Mouse (Mus musculus): Measurements from ENCODE around the gene Ctu1.
"Not testable (repeated sequence)": the region's sequence is repeated elsewhere in the genome, so short reads cannot be mapped to it uniquely, and the experiment has no call there.

Gene Ctu1

GRCm38 (mm10) chr7:43680960-43681359 lies 9.1 kb downstream of the Ctu1 start:
- in situ Hi-C loops (cut with MboI): no loop called here

GRCm38 (mm10) chr7:43682511-43682910 lies 10.7 kb downstream of the Ctu1 start:
- in situ Hi-C loops (cut with MboI): not testable (repeated sequence)

DNA sequence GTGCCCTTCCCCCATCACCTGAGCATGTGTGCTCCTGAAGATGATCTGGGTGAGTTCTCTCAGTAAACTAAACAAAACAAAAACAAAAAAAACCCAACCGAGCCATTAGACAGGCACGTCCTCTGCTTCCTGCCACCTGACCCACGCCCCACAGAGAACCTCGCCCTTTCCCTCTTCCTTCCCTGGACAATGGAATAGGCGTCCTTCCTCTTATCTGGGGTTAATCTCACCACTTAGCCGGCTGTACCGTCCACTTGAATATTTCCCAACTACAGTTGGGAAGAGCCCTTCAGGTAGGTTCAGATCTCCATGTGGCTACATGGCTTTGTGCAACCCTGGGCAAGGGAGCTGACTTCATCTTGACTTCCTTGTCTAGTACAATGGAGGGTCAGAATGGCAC lies 13.3 kb downstream of the Ctu1 start:
- in situ Hi-C loops (cut with MboI): no loop called here

DNA sequence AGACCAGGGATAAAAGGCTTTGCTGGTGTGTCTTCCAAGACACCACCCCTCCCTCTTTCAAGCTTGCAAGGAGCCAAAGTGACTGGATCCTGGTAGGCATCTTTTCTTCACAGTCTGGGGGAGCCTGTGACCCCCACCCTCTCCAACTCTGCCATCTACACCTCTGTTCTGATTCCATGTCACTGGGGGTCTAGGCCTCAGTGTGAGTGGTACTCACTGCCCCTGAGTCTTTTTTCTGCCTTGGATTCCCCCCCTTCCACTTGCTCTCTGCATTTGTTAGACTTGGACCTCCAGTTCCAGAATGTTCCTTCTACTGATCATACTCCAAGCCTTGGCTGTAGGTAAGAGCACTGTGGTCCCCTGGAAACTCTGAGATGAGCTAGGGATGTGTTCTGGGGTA lies 18.3 kb downstream of the Ctu1 start, which contains the start of gene Klk14:
Klk14 (plus strand) TSS at position 301 of the 400 bp plus-strand sequence.
- in situ Hi-C loops (cut with MboI): no loop called here

DNA sequence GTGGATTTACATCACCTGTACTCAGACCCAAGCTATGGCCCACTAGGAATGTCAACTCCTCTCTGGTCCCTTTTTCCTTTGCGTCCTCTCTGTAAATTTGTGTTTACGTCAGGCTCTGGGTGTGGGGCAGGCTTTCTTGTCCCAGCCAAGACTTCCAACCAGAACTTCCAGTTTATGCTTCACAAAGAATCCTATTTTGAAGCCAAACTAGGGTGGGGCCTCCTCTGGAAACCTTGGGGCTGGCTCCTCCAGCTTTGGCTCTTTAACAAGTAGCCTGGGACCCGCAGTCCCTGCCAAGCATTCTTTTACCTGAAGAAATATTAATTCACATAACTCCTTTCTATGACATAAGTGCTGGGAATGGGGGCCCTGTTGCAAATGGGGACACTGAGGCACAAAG lies 38.2 kb downstream of the Ctu1 start:
- in situ Hi-C loops (cut with MboI): no loop called here

DNA sequence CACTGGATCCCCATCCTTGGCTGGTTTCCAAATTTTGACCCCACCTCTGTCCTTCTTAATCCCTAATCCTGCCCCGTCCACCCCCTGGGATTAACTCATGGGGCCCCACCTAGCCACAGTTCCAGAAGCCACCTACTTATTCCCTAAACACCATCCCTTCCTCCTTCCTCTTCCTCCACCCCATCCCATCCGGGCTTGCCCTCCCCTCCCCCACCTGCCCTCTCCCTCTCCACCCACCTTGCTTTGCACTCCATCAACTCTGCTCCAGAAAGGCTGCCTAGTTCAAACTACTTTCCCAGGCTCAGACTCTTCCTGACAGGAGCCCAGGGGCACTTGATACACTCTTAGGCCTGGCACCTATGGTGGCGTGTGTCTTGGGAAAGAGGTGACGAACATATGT lies 40.5 kb downstream of the Ctu1 start, which contains the start of gene Klk13:
Klk13 (plus strand) TSS at position 301 of the 400 bp plus-strand sequence.
- in situ Hi-C loops (cut with MboI): no loop called here

DNA sequence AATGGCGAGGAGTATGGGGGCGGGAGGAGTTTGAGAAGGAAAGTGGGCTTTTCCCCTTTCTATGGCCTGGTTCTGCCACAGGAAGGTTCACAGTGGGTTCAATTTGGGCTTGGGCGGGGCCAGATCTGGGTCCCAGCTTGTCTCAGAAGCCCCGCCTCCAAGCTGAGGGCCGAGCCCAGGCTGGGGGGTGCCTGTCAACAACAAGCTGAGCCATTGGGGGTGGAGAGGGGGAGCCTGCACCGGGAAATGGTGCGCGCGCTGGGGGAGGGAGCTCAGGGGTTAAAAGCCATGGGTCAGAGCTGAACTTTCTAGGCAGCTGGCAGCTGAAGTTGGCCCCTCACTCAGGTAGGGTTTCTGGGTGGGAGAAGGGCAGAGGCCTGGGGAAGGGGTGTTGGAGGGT lies 41.1 kb downstream of the Ctu1 start:
- in situ Hi-C loops (cut with MboI): no loop called here

DNA sequence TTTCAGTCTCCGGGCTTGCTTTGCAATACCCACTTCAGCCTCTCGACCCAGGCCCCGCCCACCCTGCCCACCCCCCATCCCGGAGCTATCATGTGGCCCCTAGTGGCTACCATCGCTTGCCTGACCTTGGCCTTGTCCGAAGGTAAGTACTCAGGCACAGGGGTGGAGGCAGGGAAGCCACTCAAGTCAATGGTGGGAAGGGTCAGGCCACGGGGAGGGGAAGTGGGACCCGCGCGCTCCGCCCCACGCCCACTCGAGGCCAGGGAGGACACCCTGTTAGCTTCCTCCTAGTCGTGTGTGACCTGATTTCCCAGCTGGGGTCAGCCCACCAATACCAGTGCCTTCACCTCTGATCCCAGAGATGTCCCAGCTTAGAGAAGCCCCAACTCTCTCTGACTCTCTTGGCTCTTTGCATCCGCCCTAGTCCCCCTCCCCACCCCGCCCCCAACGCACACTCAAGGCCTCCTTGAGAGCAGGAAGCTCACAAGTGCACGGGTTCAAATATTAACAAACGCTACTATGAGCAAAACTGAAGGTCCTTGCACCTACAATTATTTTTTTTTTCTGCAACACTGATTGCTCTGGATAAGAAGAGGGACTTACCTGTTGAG lies 42.0 kb downstream of the Ctu1 start:
- in situ Hi-C loops (cut with MboI): no loop called here

Measured in mature B cell (primary cell).